Mouse (Mus musculus) limb, embryonic 14.5 days (tissue): ENCODE measurements around the gene Eid2b. TPM values are rescaled to one million over a fixed set of nuclear protein-coding genes. Genes with fewer than 3 reads are reported as not detected.
A peak's percentile ranks its signal among the peaks of the same experiment; 100 is the strongest.
"Not testable (repeated sequence)": the region's sequence is repeated elsewhere in the genome, so short reads cannot be mapped to it uniquely, and the experiment has no call there.

ENCODE experiments used
- ATAC-seq: fragments of 200-750 bp; cut with Nextera tagmentation; 2 replicates; pipeline ENCODE4 v1.8.0; 2017; ENCODE audit warnings: low read depth, moderate number of reproducible peaks, moderate TSS enrichment; ENCODE audit not compliant: low FRiP score
- DNase-seq: peaks from one replicate; pipeline ENCODE4 v3.0.0-alpha.2; 2015; ENCODE audit warnings: low spot score
- H3K27ac ChIP-seq: fragments of 300-500 bp; sonication (generic); replicated peaks from 2 replicates; pipeline ENCODE4 v1.5.1; 2014; ENCODE audit warnings: low read depth, mild to moderate bottlenecking, low read length, moderate library complexity, mixed read lengths
- H3K27me3 ChIP-seq: fragments of 300-500 bp; sonication (generic); 2 replicates; pipeline ENCODE4 v1.6.1; 2014; ENCODE audit warnings: low read length, mixed read lengths; ENCODE audit not compliant: control insufficient read depth, insufficient read depth
- H3K36me3 ChIP-seq: fragments of 300-500 bp; sonication (generic); 2 replicates; pipeline ENCODE4 v1.6.1; 2014; ENCODE audit warnings: mild to moderate bottlenecking, low read length, moderate library complexity, mixed read lengths; ENCODE audit not compliant: control insufficient read depth, insufficient read depth
- H3K4me1 ChIP-seq: fragments of 300-500 bp; sonication (generic); 2 replicates; pipeline ENCODE4 v1.6.1; 2014; ENCODE audit warnings: antibody characterized with exemption, low read length, mixed read lengths; ENCODE audit not compliant: control insufficient read depth, insufficient read depth
- H3K4me2 ChIP-seq: fragments of 300-500 bp; sonication (generic); replicated peaks from 2 replicates; pipeline ENCODE4 v1.6.1; 2014; ENCODE audit warnings: low read depth, mild to moderate bottlenecking, low read length, moderate library complexity; ENCODE audit not compliant: severe bottlenecking
- H3K4me3 ChIP-seq: fragments of 300-500 bp; sonication (generic); replicated peaks from 2 replicates; pipeline ENCODE4 v1.5.1; 2014; ENCODE audit warnings: low read length
- H3K9ac ChIP-seq: fragments of 300-500 bp; sonication (generic); 2 replicates; pipeline ENCODE4 v1.6.1; 2014; ENCODE audit warnings: mild to moderate bottlenecking, low read depth, low read length, moderate library complexity; ENCODE audit not compliant: severe bottlenecking
- H3K9me3 ChIP-seq: fragments of 300-500 bp; sonication (generic); 2 replicates; pipeline ENCODE4 v1.6.1; 2016; ENCODE audit warnings: low read length; ENCODE audit not compliant: control insufficient read depth
- POLR2A ChIP-seq: fragments of 200-500 bp; IDR thresholded peaks from 2 replicates; pipeline ENCODE4 v1.8.0; 2012; ENCODE audit warnings: inconsistent platforms, mild to moderate bottlenecking, moderate library complexity, borderline replicate concordance; ENCODE audit not compliant: insufficient read depth, insufficient read length; ENCODE audit errors: extremely low read depth
- WGBS: fragments of 180-500 bp; shearing (Covaris S2); extraction: QIAGEN DNeasy Blood & Tissue Kit; methylation state at CpG from one replicate; pipeline ENCODE4 v1.1.7; 2014; 5-methylcytosine and 5-hydroxymethylcytosine counted together
- polyA plus RNA-seq, 2 experiments: library from polyadenylated mRNA; depleted of rRNA in 1 of 2; stranded (reverse) in 1 of 2; unstranded in 1 of 2; fragments of >200 nt; fragmentation: Nextera tagmentation in 1 of 2; extraction: Ambion mirVana in 1 of 2; gene quantifications; 2 replicates each; pipeline versions ENCODE4 v1.2.1 to v1.2.3; 2012 to 2014

The Eid2b gene
- polyA plus RNA-seq (2012; rRNA removed) (15.4 and 18.3 TPM in 2 replicates), polyA plus RNA-seq (2014; fragmentation: Nextera tagmentation; extraction: Ambion mirVana) (14.3 and 14.9 TPM in 2 replicates)

DNA sequence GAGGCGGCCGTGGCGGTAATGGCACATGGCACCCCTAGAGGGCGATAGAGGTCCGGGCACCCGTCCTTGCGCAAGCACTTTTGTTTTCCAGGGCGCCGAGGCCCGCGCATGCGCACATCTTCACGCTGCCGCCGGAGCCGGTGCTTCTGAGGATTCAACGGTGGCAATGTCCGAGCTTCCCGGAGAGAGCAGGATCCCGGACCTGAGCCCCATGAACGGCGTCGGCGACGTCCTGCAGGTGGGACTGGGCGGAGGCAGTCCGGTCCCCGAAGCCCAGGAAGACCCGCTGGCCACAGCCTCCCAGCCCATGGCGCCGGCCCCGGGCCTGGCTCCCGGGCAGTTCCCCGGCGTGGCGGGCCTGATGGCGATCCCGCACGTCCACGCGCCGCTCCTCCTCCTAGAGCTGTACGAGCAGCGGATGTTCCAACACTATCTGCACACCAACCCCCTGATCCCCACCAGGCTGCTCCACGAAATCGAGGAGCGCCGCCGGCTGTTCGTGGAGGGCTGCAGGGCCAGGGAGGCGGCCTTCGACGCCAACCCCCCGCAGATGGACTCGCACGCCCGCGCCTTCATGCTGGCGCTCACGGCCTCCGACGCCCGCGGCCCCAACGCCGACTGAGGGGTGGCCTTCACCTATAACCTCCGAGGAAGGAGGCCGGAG, at the start of gene Eid2b:
TSS of gene Eid2b (plus strand) at position 125 of the 664 bp plus-strand sequence.
- H3K27ac ChIP-seq = peak within 1 kb of the TSS; percentile 52; the same call in 1 of the 2 replicates
- 6% methylated on average over 68 of the region's 68 CpGs for WGBS
- peak within 1 kb of the TSS; percentile 73 for H3K4me3 ChIP-seq

DNA sequence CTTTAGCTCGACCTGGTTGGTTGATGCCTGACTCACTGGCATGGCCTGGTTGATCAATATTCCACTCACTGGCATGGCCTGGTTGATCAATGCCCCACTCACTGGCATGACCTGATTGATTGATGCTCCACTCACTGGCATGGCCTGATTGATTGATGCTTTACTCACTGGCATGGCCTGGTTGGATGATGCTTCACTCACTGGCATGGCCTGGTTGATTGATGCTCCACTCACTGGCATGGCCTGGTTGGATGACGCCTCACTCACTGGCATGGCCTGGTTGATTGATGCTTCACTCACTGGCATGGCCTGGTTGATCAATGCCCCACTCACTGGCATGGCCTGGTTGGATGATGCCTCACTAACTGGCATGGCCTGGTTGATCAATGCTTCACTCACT, 33.6 kb upstream of the Eid2b start:
- not testable (repeated sequence) for ATAC-seq, H3K27ac ChIP-seq, H3K36me3 ChIP-seq, H3K4me1 ChIP-seq, H3K9ac ChIP-seq, H3K27me3 ChIP-seq, DNase-seq, H3K4me3 ChIP-seq, H3K9me3 ChIP-seq, H3K4me2 ChIP-seq
- 65% methylated on average over 2 of the region's 2 CpGs for WGBS

More for the DNA sequence above, at the start of gene Eid2b:
- peak; percentile 57; the same call in 1 of the 2 replicates for TF ChIP-seq POLR2A
- no peaks in the 10 kb centered on the region for H3K9me3 ChIP-seq
- peak; percentile 71 for ATAC-seq
- H3K9ac ChIP-seq = peak within 1 kb of the TSS; percentile 92
- H3K36me3 ChIP-seq = peaks cover 5% of the 10 kb centered on the region; the same call in 1 of the 2 replicates
- peak within 1 kb of the TSS; percentile 84 for H3K4me2 ChIP-seq
- DNase-seq = peak; percentile 96
- H3K27me3 ChIP-seq = no peaks in the 10 kb centered on the region
- 0 out of 2 replicates have a peak, but pooled peaks cover 5% of the 10 kb centered on the region for H3K4me1 ChIP-seq

DNA sequence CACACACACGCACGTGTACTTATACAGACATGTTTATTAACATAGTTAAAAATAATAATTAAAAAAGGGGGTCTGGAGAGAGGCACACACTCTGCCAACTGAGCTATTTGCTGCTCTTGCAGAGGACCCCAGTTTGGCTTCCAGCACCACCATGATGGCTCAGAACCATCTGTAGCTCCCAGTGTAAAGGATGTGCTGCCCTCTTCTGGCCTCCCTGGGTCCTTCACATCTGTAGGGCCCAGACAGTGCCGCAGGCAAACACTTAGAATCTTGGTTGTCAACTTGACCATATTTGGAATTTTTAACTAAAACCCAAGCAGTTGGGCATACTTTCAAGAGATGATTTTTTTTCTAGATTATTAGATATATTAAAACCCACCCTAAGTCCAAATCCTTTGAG, 28.6 kb upstream of the Eid2b start:
- DNase-seq (no peak), ATAC-seq (no peak)
- Histone ChIP-seq H3K9me3 (no peaks in the 10 kb centered on the region), H3K4me1 (no peaks in the 10 kb centered on the region), H3K9ac (no peak overlapping the region), H3K36me3 (no peaks in the 10 kb centered on the region), H3K4me2 (no peak overlapping the region), H3K27ac (no peak overlapping the region), H3K4me3 (no peak overlapping the region), H3K27me3 (no peaks in the 10 kb centered on the region)
- TF ChIP-seq POLR2A = no peak
- WGBS = 89% methylated on average over 3 of the region's 3 CpGs

DNA sequence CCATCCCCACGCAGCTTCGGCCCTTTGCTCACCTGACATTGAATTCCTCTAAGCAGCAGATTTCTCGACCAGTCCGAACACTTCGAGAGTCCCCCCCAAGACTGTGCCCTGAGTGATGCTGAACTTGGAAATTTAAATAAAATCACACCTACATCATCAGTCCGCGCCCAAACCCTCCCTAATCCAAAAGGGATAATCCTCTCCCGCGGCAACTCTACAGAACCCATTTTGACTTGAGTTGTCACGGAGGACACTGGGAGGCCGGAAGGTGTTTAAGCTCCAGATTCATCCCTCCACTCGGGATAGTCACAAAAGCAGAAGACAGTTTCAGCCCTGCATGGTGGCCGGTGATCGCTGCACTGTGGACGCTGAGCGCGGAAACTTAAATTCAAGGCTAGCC, 25.6 kb upstream of the Eid2b start:
- DNase-seq (no peak), ATAC-seq (no peak)
- H3K9ac ChIP-seq = no peak overlapping the region
- H3K9me3 ChIP-seq = peaks cover 4% of the 10 kb centered on the region; the same call in 1 of the 2 replicates
- no peaks in the 10 kb centered on the region for H3K36me3 ChIP-seq
- H3K27me3 ChIP-seq = no peaks in the 10 kb centered on the region
- WGBS = 87% methylated on average over 17 of the region's 17 CpGs
- H3K27ac ChIP-seq = no peak overlapping the region
- no peaks in the 10 kb centered on the region for H3K4me1 ChIP-seq
- H3K4me2 ChIP-seq = no peak overlapping the region
- H3K4me3 ChIP-seq = no peak overlapping the region
- no peak for TF ChIP-seq POLR2A

DNA sequence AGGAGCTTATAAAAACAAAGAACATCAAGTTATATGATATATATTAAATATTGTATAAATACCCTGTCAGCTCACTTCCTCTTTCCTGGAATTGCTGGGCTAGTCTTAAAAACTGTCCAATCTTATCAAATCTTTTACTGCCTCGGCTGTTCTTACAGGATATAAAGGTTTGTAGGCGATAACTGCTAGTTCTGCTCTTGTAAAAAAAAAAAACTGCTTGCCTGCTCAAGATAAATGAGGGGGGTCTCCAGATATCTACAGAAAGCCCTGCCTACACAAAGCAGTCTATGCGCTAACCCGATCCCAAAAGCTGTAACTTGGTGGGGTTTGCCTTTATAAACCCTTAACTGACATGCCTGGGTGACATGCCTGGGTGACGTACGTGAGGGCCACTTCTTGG, 22.9 kb upstream of the Eid2b start:
- H3K9me3 ChIP-seq = peaks cover 4% of the 10 kb centered on the region; the same call in 1 of the 2 replicates
- no peak overlapping the region for H3K4me3 ChIP-seq
- H3K36me3 ChIP-seq = no peaks in the 10 kb centered on the region
- H3K27ac ChIP-seq = no peak overlapping the region
- H3K27me3 ChIP-seq = no peaks in the 10 kb centered on the region
- no peak for DNase-seq
- H3K9ac ChIP-seq = no peak overlapping the region
- ATAC-seq = no peak
- TF ChIP-seq POLR2A = no peak
- no peak overlapping the region for H3K4me2 ChIP-seq
- H3K4me1 ChIP-seq = no peaks in the 10 kb centered on the region
- 87% methylated on average over 6 of the region's 6 CpGs for WGBS
